Mouse (Mus musculus): ENCODE results near the gene Arhgef39. TPM values are rescaled to one million over a fixed set of nuclear protein-coding genes. Genes with fewer than 3 reads are reported as not detected.

Gene Arhgef39
- total RNA-seq, 2 experiments from 2014 or later: 0.39 to 0.62 TPM

Other genes starting within 250 kb of the Arhgef39 start
- under 1 TPM in 1 of 2 experiments, not detected in 1; 0.05 TPM for gene Atp8b5, start 232.5 kb downstream of the Arhgef39 start, total RNA-seq (2021)
- 10 to 100 TPM; 45.5 to 46.0 TPM for gene Rusc2, start 117.7 kb downstream of the Arhgef39 start, total RNA-seq (2021)
- not detected for gene Fam166b, start 70.6 kb downstream of the Arhgef39 start, total RNA-seq (2021)
- gene Tesk1, start 57.8 kb downstream of the Arhgef39 start, total RNA-seq (2021): 10 to 100 TPM; 32.8 to 33.4 TPM
- 1 to 10 TPM in 1 of 2 experiments, under 1 TPM in 1; 0.89 to 1.6 TPM for gene Cd72, start 45.1 kb downstream of the Arhgef39 start, total RNA-seq (2021)
- not detected for gene Sit1, start 16.0 kb downstream of the Arhgef39 start, total RNA-seq (2021)
- 10 to 100 TPM; 25.3 to 29.8 TPM for gene Ccdc107, start 6.8 kb downstream of the Arhgef39 start, total RNA-seq (2021)
- under 1 TPM in 1 of 2 experiments, not detected in 1; 0.22 TPM for gene Car9, start 7.3 kb upstream of the Arhgef39 start, total RNA-seq (2021)
- gene Tpm2, start 24.1 kb upstream of the Arhgef39 start, total RNA-seq (2021): 10 to 100 TPM; 29.1 to 29.2 TPM
- gene Creb3, start 62.6 kb upstream of the Arhgef39 start, total RNA-seq (2021): 10 to 100 TPM; 40.4 to 47.6 TPM
- gene Tln1, start 63.0 kb upstream of the Arhgef39 start, total RNA-seq (2021): 100 to 1,000 TPM; 106 to 118 TPM
- 10 to 100 TPM; 30.7 to 36.1 TPM for gene Rgp1, start 79.0 kb upstream of the Arhgef39 start, total RNA-seq (2021)
- 10 to 100 TPM; 14.7 to 15.8 TPM for gene Gba2, start 79.2 kb upstream of the Arhgef39 start, total RNA-seq (2021)
- under 1 TPM; 0.42 to 0.87 TPM for gene Msmp, start 84.8 kb upstream of the Arhgef39 start, total RNA-seq (2021)
- gene Npr2, start 132.2 kb upstream of the Arhgef39 start, total RNA-seq (2021): 10 to 100 TPM; 44.2 to 46.5 TPM
- gene Spag8, start 153.9 kb upstream of the Arhgef39 start, total RNA-seq (2021): not detected
- gene Hint2, start 156.8 kb upstream of the Arhgef39 start, total RNA-seq (2021): 100 to 1,000 TPM; 131 to 152 TPM
- gene Tmem8b, start 169.3 kb upstream of the Arhgef39 start, total RNA-seq (2021): 10 to 100 TPM; 17.8 to 20.3 TPM
- gene Fam221b, start 169.4 kb upstream of the Arhgef39 start, total RNA-seq (2021): under 1 TPM; 0.24 to 0.31 TPM
- gene Olfr70, start 201.1 kb upstream of the Arhgef39 start, total RNA-seq (2021): not detected
- gene Olfr71, start 210.6 kb upstream of the Arhgef39 start, total RNA-seq (2021): not detected
- 1 to 10 TPM; 4.2 to 4.7 TPM for gene Hrct1, start 227.5 kb upstream of the Arhgef39 start, total RNA-seq (2021)
- 1 to 10 TPM; 4.3 to 6.4 TPM for gene Spaar, start 230.3 kb upstream of the Arhgef39 start, total RNA-seq (2021)

Measured in heart, postnatal 36 days (tissue).